Mouse (Mus musculus) lung, embryonic 14.5 days (tissue): ENCODE measurements at regions not wholly inside any gene's neighbourhood (a gene's known extent, or its start where the extent isn't known, plus 50 kb on each side); places are given as distances from the start of the nearest gene placed in this dataset.

Experiments
- ATAC-seq: fragments of 200-750 bp; cut with Nextera tagmentation; 2 replicates; pipeline ENCODE4 v1.8.0; 2017; ENCODE audit warnings: mild to moderate bottlenecking, moderate TSS enrichment, moderate library complexity; ENCODE audit not compliant: insufficient read depth
- DNase-seq: peaks from one replicate; pipeline ENCODE4 v3.0.0-alpha.2; 2015
- H3K27ac ChIP-seq: fragments of 300-500 bp; sonication (generic); 2 replicates; pipeline ENCODE4 v1.5.1; 2014; ENCODE audit warnings: low read depth, mild to moderate bottlenecking, moderate library complexity
- H3K27me3 ChIP-seq: fragments of 300-500 bp; sonication (generic); 2 replicates; pipeline ENCODE4 v1.6.1; 2014; ENCODE audit warnings: low read length, control low read depth; ENCODE audit not compliant: insufficient read depth
- H3K36me3 ChIP-seq: fragments of 300-500 bp; sonication (generic); 2 replicates; pipeline ENCODE4 v1.6.1; 2014; ENCODE audit warnings: control low read depth; ENCODE audit not compliant: insufficient read depth
- H3K4me1 ChIP-seq: fragments of 300-500 bp; sonication (generic); 2 replicates; pipeline ENCODE4 v1.6.1; 2014; ENCODE audit warnings: antibody characterized with exemption, control low read depth; ENCODE audit not compliant: insufficient read depth
- H3K4me2 ChIP-seq: fragments of 300-500 bp; sonication (generic); 2 replicates; pipeline ENCODE4 v1.6.1; 2014; ENCODE audit warnings: mild to moderate bottlenecking
- H3K4me3 ChIP-seq: fragments of 300-500 bp; sonication (generic); 2 replicates; pipeline ENCODE4 v1.5.1; 2014; ENCODE audit warnings: low read depth, low read length
- H3K9ac ChIP-seq: fragments of 300-500 bp; sonication (generic); 2 replicates; pipeline ENCODE4 v1.6.1; 2014
- H3K9me3 ChIP-seq: fragments of 300-500 bp; sonication (generic); 2 replicates; pipeline ENCODE4 v1.6.1; 2016; ENCODE audit warnings: low read depth, low read length, control low read depth
- CTCF ChIP-seq: IDR thresholded peaks from 2 replicates; pipeline ENCODE4 v1.5.1; 2016; ENCODE audit warnings: antibody characterized with exemption, low read depth
- WGBS: fragments of 180-500 bp; shearing (Covaris S2); extraction: QIAGEN DNeasy Blood & Tissue Kit; methylation state at CpG from one replicate; pipeline ENCODE4 v1.1.7; 2014; 5-methylcytosine and 5-hydroxymethylcytosine counted together

- TF ChIP-seq CTCF: no peak
- no peak overlapping the region for H3K27ac ChIP-seq
- 89% methylated on average over 3 of the region's 3 CpGs for WGBS
- DNase-seq (no peak), ATAC-seq (no peak)
- no peak overlapping the region for H3K4me3 ChIP-seq
- H3K9me3 ChIP-seq: no peaks in the 10 kb centered on the region
- no peak overlapping the region for H3K4me2 ChIP-seq
- H3K4me1 ChIP-seq: no peaks in the 10 kb centered on the region
- H3K36me3 ChIP-seq: no peaks in the 10 kb centered on the region
- H3K27me3 ChIP-seq: no peaks in the 10 kb centered on the region
- no peak overlapping the region for H3K9ac ChIP-seq
These were observed 82.4 kb upstream of the Nkx1-1 start for GRCm38 (mm10) chr5:33516211-33516610.

- Histone ChIP-seq H3K9ac (no peak overlapping the region), H3K9me3 (no peaks in the 10 kb centered on the region), H3K27ac (no peak overlapping the region), H3K27me3 (no peaks in the 10 kb centered on the region), H3K4me3 (no peak overlapping the region), H3K36me3 (no peaks in the 10 kb centered on the region), H3K4me2 (no peak overlapping the region), H3K4me1 (no peaks in the 10 kb centered on the region)
- no peak for TF ChIP-seq CTCF
- 43% methylated on average over 22 of the region's 22 CpGs for WGBS
- DNase-seq (no peak), ATAC-seq (no peak)
These were observed 78.6 kb upstream of the Nkx1-1 start for GRCm38 (mm10) chr5:33512253-33512884.

DNA sequence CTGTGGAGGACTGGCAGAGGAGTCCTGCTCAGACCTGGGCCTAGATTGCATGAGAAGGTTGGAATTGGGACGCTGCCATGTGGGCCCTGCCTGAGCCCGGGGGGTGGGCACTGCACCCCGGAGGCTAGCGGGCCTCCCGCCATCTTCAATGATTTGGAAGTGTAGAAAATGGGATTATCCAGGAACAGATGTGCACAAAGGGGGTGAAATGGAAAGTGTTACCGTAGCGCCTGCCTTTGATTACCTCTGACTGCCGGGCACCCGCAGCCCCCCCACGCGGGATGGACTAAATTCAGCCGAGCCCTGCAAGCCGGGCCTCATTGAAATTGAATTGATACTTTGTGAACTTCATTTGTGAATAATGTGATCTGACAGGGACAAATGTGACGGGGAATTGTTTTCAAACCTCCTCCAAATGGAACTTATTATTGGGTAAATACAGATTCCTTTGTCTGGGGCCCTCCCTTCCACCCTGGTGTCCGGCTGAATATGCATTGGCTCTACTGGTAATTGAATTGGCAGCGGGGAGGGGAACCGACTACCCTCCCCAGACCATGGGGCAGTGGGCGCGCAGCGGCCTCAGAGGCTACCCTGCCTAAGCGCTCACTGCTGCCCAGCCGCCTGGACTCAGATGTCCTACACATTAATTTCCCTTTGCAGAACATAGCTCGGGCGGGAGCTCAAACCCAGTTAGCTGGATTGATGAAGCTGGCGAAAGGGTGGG lies 77.9 kb upstream of the Nkx1-1 start:
- no peaks in the 10 kb centered on the region for H3K27me3 ChIP-seq
- no peaks in the 10 kb centered on the region for H3K4me1 ChIP-seq
- no peak for DNase-seq

GRCm38 (mm10) chr5:33505786-33506185 lies 72.0 kb upstream of the Nkx1-1 start:
- WGBS: 25% methylated on average over 13 of the region's 13 CpGs
- TF ChIP-seq CTCF: no peak
- Histone ChIP-seq H3K27ac (no peak overlapping the region), H3K9ac (no peak overlapping the region), H3K4me3 (no peak overlapping the region), H3K4me1 (no peaks in the 10 kb centered on the region), H3K36me3 (no peaks in the 10 kb centered on the region), H3K4me2 (no peak overlapping the region), H3K9me3 (no peaks in the 10 kb centered on the region), H3K27me3 (no peaks in the 10 kb centered on the region)
- peak; percentile 28 for DNase-seq
- no peak for ATAC-seq

More for the DNA sequence above, 77.9 kb upstream of the Nkx1-1 start:
- no peak for TF ChIP-seq CTCF
- H3K9ac ChIP-seq: no peak overlapping the region
- no peak for ATAC-seq
- no peak overlapping the region for H3K4me2 ChIP-seq
- WGBS: 69% methylated on average over 25 of the region's 25 CpGs
- H3K36me3 ChIP-seq: no peaks in the 10 kb centered on the region
- H3K9me3 ChIP-seq: no peaks in the 10 kb centered on the region
- no peak overlapping the region for H3K27ac ChIP-seq
- no peak overlapping the region for H3K4me3 ChIP-seq

GRCm38 (mm10) chr5:33501735-33502495 lies 68.1 kb upstream of the Nkx1-1 start:
- H3K4me3 ChIP-seq: no peak overlapping the region
- WGBS: 53% methylated on average over 23 of the region's 23 CpGs
- no peak for DNase-seq
- no peaks in the 10 kb centered on the region for H3K4me1 ChIP-seq
- no peaks in the 10 kb centered on the region for H3K9me3 ChIP-seq
- H3K9ac ChIP-seq: no peak overlapping the region
- ATAC-seq: no peak
- H3K27ac ChIP-seq: no peak overlapping the region
- H3K4me2 ChIP-seq: no peak overlapping the region
- no peaks in the 10 kb centered on the region for H3K27me3 ChIP-seq
- no peak for TF ChIP-seq CTCF
- H3K36me3 ChIP-seq: no peaks in the 10 kb centered on the region

DNA sequence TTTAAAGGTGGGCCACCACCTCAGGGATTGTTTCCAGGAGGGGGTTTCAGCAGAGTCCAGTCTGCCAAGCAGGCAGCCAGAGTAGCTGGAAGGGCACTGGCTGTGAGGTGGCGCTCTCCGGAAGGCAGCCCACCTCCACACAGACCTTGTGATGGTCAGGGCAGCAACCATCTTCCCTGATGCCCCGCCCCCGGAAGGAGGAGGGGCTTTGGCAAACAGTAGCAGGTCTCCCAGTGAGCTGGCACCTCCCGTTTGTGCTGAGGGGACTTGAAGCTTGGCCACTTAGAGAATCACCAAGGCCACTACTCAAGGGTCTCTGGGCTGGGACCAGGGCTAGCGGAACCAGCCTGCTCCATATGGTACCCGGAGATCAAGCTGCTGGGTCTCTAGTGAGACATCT lies 67.4 kb upstream of the Nkx1-1 start:
- Histone ChIP-seq H3K9ac (no peak overlapping the region), H3K27ac (no peak overlapping the region), H3K4me2 (no peak overlapping the region), H3K27me3 (no peaks in the 10 kb centered on the region), H3K36me3 (no peaks in the 10 kb centered on the region), H3K9me3 (no peaks in the 10 kb centered on the region), H3K4me3 (no peak overlapping the region), H3K4me1 (no peaks in the 10 kb centered on the region)
- no peak for TF ChIP-seq CTCF
- 44% methylated on average over 7 of the region's 7 CpGs for WGBS
- DNase-seq (no peak), ATAC-seq (no peak)

DNA sequence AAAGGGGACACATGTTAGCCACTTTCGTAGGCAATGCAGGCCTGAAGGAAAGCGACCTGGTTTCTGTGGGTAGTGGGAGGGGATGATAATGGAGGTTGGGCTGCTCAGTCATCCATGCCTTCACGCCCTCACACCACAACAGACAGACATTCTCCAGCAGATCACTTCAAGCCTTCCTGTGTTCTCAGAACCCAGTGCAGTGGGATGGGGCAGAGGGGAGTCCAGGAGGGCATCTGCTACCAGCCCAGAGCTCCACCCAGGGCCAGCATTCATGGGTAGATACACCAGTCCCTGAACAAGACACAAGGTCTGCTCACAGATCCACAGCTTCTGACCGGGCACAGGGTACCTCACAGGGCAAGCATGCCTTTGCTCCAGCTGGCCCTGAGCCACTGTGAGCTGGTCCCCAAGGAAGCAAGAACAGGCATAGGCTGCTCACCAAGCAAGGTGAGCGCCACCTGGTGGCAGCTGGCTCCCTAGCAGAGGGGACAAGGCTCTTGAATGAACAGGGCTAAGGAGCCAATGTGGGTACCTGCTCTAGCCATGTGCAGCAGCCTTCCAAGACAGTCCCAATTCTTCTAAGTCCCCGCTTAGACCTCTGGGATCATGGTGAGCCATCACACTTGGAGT lies 62.2 kb upstream of the Nkx1-1 start:
- DNase-seq (peak; percentile 88), ATAC-seq (peak; percentile 58; the same call in 1 of the 2 replicates)
- Histone ChIP-seq H3K9me3 (no peaks in the 10 kb centered on the region), H3K9ac (no peak overlapping the region), H3K36me3 (no peaks in the 10 kb centered on the region), H3K4me3 (no peak overlapping the region), H3K4me2 (no peak overlapping the region), H3K27ac (no peak overlapping the region), H3K27me3 (no peaks in the 10 kb centered on the region), H3K4me1 (no peaks in the 10 kb centered on the region)
- TF ChIP-seq CTCF: peak; percentile 92
- 23% methylated on average over 6 of the region's 6 CpGs for WGBS
